Mouse (Mus musculus): ENCODE measurements around the gene Acp1.

Acp1 gene

GRCm38 (mm10) chr12:30864347-30864746 lies 47.0 kb downstream of the Acp1 start:
- no peak for DNase-seq (ENCODE audit: low spot score in 2 of 2)

- no peak for DNase-seq (ENCODE audit: low spot score in 2 of 2)
Measured at GRCm38 (mm10) chr12:30856172-30856571, 55.2 kb downstream of the Acp1 start.

- no peak for DNase-seq (ENCODE audit: low spot score in 2 of 2)
Measured at GRCm38 (mm10) chr12:30855442-30856159, 55.8 kb downstream of the Acp1 start.

- no peak for DNase-seq (ENCODE audit: low spot score in 2 of 2)
Measured at GRCm38 (mm10) chr12:30851871-30852270, 59.5 kb downstream of the Acp1 start.

- no peak for DNase-seq (ENCODE audit: low spot score in 2 of 2)
Measured at GRCm38 (mm10) chr12:30850902-30851301, 60.5 kb downstream of the Acp1 start.

GRCm38 (mm10) chr12:30848521-30848920 lies 62.9 kb downstream of the Acp1 start:
- no peak for DNase-seq (ENCODE audit: low spot score in 2 of 2)

Data from urinary bladder, postnatal 4 days (tissue).